Mouse (Mus musculus): ENCODE data around the gene Vps39.

Gene Vps39

DNA sequence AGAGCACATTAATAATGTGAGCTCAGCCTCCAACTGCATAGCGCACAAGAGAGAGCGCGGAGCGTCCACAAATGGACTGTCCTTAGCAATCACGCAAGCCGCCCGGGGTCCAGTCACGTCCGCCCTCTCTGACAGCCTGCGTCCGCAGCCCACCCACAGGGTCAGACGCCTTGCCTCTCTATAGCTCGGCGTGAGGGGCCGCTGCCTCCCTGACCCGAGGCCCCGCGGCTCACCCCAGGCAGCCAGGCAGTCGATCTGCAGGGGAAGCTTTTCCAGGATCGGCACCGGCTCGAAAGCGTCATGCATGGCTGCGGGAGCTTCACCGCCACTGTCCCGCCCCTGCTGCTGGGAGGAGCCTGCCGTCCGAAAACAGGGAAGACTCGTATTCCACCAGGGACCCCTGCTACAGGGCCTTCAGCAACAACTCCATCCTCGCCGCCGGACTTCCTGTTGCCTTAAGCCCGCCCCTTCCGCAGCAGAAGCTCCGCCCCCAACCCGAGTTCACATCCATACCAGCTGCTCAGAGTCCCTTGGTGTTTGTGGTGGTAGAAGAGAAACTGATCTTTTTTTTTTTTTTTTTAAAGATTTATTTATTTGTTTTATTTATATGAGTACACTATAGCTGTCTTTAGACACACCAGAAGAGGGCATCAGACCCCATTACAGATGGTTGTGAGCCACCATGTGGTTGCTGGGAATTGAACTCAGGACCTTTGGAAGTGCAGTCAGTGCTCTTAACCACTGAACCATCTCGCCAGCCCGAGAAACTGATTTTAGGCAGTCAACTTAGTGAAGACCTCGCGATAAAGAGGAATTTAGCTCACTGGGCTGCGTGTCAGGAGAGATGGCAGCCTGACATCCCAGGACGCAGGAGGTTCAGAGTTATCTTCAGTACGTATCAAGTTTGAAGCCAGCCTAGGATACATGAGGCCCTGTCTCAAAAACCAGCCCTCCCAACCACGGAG, at the start of gene Vps39:
Gene Vps39, minus strand, starts transcription at position 456 of the 965 bp plus-strand sequence.
- DNase-seq, result peak; percentile 95 to 97

DNA sequence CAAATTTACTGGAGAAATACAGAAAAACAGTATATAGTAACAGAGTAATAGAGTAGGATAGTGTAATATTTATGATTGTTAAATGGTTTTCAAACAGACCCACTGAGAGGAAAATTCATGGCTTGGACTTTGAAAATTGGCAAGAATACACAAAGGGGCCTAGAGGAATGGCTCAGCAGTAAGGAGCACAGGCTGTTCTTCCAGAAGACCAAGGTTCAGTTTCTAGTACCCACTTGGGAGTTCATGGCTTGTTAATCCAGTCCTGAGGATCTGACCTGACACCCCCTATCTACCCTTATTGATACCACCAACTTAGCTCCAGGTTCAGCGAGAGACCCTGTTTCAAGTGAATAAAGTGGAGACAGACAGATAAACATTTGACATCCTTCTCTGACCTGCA, 45.0 kb upstream of the Vps39 start:
- no peak for DNase-seq

DNA sequence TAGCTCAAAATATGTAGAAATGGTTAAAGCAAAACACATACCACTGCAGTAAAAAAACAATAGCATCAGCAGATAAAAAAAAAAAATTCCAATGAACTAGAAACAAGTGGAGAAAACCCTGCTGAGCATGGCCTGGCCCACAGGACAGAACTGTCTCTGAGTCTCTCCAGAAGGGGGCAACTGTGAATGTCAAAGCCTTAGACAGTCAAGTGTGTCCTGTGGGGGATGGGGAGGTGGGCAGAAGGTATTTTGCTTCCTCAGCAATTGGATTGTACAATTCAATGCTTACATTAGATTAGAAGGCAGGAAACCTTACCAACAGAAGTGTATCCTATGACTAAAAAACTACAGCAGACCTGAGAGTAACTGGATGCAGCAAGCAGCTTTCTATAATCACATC, 39.5 kb upstream of the Vps39 start:
- DNase-seq, result peak in 1 of 2 experiments; percentile 5

DNA sequence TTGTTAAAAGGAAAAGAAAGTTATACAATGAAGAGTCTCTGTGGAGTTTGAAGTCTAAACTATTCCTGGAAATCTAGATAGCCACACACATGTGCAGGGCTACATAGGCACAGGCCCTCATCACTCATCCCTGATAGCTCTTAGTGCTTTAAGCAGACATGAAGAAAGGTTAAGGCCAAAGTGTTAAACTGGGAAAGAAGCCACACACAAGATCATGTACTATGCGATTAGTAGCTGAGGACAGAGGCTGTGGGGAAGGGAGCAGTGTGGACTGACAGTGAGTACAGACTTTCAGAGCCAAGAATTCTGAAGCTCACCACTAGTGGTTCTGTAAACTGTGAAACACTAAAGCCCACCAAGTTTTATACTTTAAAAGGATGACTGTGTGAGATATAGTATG, 38.0 kb upstream of the Vps39 start:
- no peak for DNase-seq

GRCm38 (mm10) chr2:120389376-120389775, 36.4 kb upstream of the Vps39 start:
- DNase-seq, result no peak

- no peak for DNase-seq
Measured at GRCm38 (mm10) chr2:120387291-120387690, 34.4 kb upstream of the Vps39 start.

GRCm38 (mm10) chr2:120386264-120386663, 33.3 kb upstream of the Vps39 start:
- DNase-seq, result no peak

GRCm38 (mm10) chr2:120373858-120374257, 20.9 kb upstream of the Vps39 start:
- no peak for DNase-seq

DNA sequence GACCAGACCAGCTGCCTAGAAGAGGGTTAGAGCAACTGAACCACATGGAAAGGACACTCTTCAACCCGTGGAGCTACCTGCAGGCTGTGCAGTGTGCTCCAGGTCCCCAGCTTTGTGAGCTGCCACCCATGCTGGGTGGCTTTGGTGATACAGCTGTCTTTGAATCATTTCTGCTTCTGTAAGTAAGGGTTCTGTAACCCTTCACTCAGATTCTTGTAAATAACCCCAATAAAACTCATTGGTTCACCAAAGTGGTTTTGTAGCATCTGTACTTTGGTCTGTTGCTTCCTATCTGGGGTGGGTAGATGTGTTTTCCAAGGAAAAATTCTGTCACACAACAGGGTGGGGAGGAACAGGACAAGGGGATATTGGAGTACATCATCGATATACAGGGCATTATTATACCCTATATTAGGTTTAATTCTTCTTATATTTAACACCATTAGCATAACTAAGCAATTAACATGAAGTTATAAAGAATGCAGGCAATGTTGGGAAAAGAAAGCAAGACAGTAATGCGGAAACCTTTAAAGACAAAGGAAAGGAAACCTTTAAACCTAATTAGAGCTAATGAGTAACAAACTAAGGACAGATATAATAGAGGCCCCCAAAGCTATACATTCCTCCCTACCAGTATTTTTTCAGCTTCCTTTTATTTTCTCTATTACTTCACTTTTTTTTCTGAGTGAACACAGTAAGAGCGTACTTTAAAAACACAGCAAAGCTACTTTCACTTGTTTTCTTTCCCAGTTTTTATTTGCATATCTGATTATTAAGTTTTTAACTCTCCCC, 14.7 kb upstream of the Vps39 start:
- no peak for DNase-seq

DNA sequence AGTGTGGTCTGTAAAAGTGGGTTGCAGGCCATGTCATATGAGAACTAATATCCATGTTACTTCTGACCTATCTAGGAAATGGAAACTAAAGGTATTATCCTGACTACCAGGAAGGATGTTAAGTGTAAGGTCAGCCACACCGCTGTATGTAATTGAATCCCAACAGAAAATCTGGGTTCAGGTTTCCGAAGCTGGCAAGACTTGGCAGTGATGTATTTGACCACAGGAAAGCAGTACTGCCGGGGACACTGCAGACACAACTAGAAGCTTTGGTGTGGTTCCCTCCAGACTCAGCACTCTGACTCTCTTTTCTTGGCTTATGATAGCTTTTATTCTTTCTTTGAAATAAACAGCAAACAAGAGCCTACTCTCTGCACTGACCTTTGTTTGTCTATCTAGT, 13.6 kb upstream of the Vps39 start:
- no peak for DNase-seq

DNA sequence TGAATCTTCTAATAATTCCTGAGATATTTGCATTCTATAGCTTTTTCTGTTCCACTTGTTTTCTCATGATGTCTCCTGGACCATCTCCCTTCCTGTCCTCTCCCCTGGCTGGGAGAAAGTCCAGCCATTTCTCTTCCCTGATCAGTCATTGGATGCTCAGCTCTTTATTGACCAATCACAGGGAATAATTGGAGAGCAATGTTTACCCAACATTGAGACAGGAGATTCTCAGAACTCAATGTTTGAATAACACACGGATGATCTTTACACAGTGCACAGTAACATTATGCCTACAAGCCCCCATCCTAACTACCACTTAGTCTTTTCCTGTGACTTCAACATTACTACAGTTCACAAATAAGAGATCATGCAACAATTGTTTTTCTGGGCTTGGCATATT, 7.5 kb upstream of the Vps39 start:
- DNase-seq, result no peak

DNA sequence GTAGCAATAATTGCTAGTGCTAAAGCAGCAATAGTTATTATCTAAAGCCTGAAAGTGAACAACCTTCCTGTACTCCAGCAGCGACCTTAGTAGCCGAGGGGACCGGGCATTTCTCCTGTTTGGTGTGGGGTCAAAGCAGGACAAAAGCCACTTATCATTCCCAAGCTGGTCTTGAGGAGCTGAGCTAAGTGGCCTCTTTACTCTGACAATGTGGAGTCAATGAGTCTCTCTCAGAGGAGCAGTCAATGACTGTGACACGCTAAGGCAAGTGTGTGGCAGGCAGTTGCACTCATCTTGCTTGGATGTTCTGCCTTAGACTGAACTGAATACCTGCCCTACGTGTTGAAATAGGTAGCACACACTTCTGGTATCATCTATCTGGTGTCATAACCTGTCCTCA, 1.6 kb downstream of the Vps39 start:
- DNase-seq, result no peak

DNA sequence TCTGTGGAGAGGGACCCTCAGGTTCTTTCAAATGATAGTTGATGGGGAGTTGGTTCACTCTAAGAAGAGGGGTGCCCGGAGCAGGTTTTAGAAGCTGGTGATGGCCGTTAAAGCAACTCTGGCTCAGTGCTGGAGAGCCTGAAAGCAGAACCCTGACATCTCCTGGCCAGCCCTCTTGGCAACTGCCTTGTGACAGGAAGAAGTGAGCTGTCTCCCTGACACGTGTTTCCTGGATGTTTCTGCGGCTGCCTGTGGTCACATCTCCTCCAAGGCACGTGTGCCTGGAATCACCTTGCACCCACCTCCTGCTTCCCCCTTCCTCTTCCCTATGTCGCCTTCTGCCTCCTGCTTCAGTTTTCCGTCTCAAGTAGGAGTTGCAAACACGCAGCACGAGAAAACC, 4.8 kb downstream of the Vps39 start:
- DNase-seq, result peak; percentile 24 to 45

DNA sequence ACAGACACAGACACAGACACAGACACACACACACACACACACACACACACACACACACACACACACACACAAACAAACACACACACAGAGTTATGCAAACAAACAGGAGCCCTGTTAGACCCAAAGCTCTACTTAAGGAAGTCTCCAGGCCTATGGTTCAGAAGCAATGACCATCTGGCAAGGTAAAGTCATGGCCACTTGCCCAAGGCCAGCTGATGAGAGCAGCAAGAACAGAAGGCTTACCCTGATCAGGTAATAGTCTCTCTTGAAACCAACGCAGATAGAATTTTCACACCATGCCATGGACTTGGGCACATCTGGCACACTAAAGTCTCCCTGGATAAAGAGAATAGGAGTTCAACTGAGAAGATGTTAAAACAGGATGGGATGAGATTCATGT, 11.2 kb downstream of the Vps39 start:
- no peak for DNase-seq

DNA sequence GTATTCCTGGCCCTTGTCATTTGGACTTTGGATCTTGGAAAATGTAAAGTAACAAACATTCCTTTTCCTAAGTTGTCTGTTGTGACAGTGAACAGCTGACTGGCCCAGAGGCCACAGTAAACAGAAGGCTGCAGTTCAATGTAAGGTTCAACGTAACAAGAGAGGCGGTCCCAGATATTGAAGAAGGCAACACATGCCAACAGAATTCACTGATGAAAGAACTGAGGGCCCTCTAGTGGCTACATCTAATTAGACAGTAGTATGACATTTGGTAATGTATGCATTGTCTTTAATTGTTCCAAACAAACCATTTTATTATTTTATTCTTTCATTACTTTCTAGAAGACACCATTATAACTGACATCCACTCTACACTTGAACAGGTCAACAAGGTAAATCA, 15.1 kb downstream of the Vps39 start:
- no peak for DNase-seq

- no peak for DNase-seq
Measured at GRCm38 (mm10) chr2:120331575-120331974, 21.4 kb downstream of the Vps39 start.

- DNase-seq, result no peak
Measured at GRCm38 (mm10) chr2:120315077-120315476, 37.9 kb downstream of the Vps39 start.

DNA sequence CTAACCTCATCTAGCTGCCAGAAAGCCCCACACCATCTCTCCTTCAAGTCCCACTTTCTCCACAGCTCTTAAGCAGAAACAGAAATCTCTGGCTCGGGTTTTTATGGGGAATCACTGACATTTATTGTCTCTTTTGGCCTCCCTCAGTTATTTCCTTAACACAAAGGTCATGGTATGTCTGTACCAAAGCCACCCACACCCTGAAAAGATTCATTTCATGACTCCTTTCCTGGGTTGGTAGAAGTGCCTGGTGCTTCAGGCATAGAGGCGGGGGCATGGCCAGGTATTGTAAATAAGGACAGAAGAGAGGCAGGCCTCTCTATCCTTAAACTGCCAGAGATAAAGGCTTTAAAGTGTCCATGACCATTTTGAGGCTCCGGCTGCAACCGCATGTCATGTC, 38.5 kb downstream of the Vps39 start:
- no peak for DNase-seq

DNA sequence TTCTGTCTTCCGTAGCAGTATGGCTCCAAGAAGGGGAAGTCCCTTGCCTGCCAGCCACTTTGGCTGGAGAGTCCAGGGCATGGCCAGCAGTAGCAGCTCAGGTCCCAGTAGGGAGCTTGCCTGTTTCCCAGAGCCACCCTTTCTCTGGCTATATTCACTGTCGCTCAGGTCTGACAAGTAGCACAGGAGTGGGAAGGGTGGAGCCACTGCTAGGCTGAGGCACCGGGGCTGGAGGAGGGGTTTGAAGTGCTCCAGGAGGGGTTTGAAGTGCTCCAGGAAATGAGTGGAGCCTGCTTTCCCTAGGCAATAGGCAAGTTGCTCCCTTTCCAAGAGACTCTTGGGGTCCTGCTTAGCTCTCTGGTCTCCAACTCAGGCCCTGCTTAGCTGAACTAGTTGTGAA, 39.0 kb downstream of the Vps39 start, which contains the start of gene Pla2g4f:
Gene Pla2g4f, minus strand, starts transcription at position 190 of the 400 bp plus-strand sequence.
- DNase-seq, result no peak

DNA sequence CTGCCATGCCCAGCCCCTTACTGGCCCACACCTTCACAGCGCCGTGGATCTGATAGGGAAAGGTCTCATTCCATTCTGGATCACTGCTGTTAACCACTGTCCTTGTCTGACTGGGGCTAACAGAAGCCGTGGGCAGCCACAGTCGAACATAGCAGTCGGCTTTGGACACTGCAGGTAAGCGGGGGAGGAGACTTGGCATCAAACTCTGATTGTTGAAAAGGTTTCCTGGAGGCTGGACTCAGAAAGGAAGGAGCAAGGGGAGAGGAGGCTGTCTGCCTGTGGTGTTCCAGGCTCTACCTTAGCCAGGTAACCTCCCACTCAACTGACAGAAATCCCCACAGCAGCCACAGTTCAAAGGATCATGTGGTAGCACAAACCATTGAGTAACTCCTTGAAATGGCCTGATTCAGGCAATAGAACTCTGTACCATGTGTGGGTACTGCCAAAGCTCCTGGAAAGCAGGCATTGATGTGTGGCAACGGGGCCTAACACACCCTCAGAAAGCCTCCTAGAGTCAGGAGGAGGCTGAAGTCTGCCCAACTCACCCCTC, 40.6 kb downstream of the Vps39 start:
- DNase-seq, result no peak

- no peak for DNase-seq
Measured at GRCm38 (mm10) chr2:120304113-120304512, 48.8 kb downstream of the Vps39 start.

DNA sequence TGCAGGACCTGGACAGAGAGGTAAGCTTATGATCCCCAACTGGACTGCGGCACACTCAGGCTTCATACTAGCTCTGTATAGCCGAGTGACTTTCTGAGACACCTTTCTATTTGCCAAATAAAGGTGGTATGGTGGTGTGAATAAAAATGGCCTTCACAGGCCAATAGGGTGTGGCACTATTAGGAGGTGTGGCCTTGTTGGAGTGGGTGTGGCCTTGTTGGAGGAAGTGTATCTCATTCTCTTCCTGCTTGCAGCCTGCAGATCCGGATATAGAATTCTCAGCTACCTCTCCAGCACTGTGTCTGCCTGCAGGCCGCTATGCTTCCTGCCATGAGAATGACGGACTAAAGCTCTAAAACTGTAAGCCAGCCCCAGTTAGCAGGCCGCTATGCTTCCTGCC, 51.9 kb downstream of the Vps39 start:
- no peak for DNase-seq

- no peak for DNase-seq
Measured at GRCm38 (mm10) chr2:120299866-120300265, 53.1 kb downstream of the Vps39 start.
